Mouse (Mus musculus) 3T3-L1 (cell line): ENCODE measurements around the gene Tmod4.
"Not testable (repeated sequence)": the region's sequence is repeated elsewhere in the genome, so short reads cannot be mapped to it uniquely, and the experiment has no call there.

Experiments used
- DNase-seq: peaks from one replicate; pipeline ENCODE4 v3.0.0-alpha.2; 2015; ENCODE audit warnings: low read depth, low spot score

Tmod4 gene

DNA sequence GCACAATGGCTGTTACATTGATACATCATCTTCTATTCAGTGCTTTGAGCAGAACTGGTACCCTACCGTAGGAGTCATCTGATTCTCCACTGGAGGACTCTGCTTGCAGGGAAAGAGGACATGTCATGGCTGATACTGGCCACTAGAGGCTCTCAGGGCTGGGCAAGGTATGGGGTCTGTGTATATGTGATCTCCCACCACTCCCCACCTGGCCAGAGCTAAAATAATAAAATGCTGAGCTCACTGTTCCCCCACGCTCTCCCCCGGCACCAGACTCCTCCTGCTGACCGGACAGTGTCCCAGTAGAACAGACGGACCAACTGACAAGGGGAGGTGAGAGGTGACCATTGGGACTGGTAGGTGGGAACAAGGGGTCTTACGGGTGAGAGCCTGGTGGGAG, at the start of gene Tmod4:
Gene Tmod4 (plus strand): TSS at position 231 of the 400 bp plus-strand sequence.
- DNase-seq: no peak

DNA sequence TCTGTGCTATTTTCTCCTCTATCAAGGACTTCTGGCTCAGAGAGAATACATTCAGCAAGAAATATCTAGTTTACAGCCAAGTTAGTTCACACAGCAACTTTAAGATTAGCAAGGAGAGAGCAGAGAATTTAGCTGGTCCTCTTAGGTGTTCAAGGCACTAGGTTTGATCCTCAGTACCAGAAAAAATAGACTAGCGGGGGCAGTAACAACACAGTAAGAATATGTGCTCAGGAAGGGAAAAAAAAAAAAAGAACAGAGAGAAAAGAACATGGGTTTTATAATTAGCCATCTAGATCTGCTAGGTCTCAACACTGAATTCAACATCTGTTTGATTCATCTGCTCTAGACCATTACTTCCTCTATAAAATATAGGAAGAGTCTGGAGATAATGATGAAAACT, 36.2 kb upstream of the Tmod4 start:
- DNase-seq: no peak

DNA sequence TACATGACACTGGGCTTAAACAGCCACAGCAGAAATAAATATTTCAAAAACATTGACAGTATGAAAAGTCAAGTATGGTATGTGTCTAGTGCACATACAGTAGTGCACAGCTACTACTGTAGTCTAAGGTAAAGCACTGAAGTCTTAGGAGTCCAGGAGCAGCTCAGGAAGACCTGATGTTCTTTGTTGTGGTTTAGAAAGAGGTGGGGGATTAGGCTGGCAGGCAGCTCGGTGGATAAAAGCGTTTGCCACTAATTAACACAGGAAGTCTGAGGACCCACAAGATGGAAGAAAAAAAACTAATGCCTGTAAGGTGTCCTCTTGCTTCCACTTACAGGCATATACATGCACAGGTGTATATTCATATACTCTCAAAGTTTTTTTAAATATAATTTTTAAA, 23.4 kb upstream of the Tmod4 start:
- DNase-seq: no peak

DNA sequence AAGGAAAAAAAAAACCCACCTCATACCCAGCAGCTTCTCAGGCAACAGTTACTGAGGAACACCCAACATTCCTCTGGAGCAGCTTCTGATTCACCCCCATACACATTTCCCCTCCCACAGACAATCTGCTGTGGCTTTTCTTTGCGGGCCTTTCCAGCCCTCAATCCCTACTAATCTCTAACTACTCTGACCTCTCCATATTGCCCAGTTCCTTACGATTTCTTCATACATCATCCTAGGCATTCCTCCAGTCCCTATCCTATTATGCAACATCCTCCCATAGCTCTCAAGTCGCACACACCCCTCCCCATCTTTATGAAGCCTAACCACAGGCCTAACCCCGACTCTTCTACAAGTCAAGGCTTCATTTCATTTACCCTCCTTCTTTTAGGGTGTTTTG, 19.2 kb upstream of the Tmod4 start:
- peak; percentile 59 for DNase-seq

DNA sequence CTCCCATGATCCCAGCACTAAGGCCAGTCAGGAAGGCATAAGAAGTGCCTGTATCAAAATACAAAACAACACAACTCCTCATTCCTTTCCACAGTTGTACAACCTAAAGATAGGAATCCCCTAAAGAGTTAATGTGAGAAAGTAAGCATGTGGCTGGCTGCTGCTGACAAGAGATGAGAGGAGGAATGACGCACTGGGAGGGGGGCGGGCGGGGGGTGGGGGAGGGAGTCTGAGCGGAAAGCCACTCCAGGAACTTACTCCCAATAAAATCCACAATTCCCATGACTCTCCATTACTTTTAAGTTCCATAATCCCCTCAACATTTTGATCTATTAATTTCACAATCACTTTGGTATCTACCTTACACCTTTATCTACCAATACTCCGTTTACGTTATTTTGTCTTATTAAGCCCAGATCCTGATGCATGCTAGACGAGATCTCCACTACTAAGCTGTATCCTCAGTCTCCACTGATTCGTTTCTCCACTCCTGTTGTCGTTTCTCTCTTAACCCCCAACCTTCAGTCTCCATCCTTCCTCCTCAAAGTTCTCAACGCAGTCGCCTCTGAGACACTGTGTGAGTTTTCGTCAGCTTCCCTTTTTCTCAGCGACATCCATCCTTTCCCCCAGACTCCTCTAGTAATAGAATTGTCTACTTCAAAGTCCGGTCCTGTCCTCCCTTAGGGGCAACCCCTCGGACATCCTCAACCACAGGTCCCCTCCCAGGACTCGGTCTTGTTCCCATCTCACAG, 18.5 kb upstream of the Tmod4 start:
- DNase-seq: peak; percentile 65

DNA sequence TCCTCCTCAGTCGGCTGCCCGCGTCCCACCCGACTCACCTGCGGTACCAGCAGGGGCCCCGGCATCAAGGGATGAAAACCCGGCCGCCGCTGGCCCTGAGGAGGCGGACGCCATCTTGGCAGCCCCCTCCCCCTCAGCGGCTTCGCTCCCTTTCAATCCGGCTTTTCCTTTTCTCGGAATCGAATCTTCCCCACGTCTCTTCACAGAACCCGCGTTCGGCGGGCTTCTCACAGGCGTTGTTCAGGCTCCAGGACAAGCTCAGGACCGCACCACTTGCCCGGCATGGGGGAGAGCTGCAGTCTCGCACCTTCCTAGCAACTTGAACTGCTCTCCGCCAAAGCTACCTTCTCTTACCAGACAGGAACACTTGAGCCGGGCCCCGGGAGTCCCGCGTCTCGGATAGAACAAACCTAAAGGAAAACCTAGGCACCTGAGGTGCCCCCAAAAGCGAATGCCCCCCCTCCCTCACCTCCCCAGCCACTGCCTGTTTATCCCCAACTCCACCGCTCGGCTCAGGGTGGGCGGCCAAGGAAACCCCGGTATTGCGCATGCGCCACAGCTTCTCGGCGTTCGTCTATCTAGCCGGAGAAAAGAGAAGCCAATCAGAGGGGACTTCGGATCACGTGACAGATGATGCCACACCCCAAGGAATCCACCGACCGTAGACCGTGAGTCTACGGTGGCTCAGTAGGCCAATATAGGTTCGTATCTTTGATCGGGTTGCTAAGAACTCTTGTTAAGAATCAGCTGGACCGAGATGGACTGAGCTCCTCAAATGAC, 17.7 kb upstream of the Tmod4 start, which contains the start of gene Pip5k1a:
Gene Pip5k1a (minus strand): TSS at position 593 of the 780 bp plus-strand sequence.
- DNase-seq: peak; percentile 100

DNA sequence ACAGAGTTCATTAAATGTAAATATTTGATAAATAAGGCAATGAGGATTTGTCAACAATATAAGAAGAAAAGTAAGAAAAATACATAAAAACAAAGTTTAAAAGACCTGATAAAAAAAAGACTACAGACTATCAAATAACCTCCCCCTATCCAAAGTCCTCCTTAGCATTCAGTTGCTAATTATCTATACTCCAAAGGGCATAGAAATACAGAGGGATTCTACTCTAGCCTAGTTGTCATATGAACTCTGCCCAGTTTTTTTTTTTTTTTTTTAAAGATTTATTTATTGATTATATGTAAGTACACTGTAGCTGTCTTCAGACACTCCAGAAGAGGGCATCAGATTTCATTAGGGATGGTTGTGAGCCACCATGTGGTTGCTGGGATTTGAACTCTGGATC, 17.0 kb upstream of the Tmod4 start:
- DNase-seq: not testable (repeated sequence)

DNA sequence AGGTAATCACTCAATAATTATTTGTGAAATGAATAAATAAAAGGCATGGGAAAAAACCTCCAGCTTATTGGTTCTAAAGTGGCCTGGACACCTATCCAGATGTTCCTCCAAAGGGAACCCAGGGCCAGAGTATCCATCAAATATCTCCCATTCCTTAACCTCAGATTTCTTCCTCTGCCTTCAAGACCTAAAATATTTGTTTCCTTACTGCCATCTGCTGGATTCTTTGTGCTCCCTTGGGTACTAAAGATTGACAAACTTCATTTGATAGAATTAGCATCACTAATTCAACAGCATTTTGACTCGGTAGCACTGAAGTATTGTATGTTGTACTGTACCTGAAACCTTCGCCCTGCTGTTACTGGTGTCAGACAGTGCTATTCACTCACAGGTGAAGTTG, 16.4 kb upstream of the Tmod4 start:
- DNase-seq: peak; percentile 67

DNA sequence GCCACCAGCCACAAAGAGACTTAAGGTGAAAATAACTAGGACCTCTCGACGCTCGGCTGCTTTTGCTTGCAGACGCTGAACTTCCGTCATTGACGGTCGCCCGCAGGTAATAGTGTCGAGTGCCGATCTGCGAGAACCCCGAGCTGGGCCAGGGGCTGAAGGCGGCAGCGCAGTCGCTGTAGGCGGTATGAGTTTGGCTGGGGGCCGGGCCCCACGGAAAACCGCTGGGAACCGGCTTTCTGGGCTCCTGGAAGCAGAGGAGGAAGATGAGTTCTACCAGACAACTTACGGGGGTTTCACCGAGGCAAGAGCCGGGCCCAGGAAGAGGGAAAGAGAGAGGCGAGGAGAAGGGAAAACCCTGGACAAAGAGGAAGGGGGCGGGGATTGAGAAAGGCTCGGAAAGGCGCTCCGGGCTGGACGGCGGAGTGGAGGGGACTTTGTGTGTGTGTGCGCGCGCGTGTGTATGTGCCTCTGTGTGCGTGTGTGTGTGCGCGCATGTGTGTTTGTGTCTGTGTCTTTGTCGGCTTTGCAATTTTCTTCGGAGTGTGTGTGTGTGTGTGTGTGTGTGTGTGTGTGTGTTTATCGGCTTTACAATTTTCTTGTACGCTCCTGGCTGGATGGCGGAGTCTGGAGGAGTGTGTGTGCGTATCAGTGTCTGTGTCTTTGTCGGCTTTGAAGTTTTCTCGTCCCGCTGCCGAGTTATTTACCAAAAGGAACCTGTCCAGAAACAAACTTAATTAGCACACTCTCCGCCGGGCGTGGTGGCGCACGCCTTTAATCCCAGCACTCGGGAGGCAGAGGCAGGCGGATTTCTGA, 13.2 kb upstream of the Tmod4 start, which contains the start of gene Vps72:
Gene Vps72 (plus strand): TSS at position 112 of the 816 bp plus-strand sequence.
- DNase-seq: peak; percentile 93

DNA sequence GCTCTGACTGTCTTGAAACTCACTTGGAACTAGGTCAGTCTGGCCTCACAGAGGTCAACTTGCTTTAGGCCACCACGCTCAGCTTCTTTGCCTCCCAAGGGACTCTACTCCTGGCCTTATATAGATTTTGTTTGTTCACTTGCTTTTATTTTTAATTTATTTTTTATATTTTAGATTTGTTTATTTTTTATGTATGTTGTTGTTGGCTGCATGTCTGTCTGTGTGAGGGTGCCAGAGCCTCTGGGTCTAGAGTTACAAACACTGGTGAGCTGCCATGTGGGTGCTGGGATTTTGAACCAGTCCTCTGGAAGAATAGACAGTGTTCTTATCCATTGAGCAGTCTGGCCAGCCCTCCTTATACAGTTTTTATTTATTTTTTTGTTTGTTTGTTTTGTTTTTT, 11.5 kb upstream of the Tmod4 start:
- no peak for DNase-seq

DNA sequence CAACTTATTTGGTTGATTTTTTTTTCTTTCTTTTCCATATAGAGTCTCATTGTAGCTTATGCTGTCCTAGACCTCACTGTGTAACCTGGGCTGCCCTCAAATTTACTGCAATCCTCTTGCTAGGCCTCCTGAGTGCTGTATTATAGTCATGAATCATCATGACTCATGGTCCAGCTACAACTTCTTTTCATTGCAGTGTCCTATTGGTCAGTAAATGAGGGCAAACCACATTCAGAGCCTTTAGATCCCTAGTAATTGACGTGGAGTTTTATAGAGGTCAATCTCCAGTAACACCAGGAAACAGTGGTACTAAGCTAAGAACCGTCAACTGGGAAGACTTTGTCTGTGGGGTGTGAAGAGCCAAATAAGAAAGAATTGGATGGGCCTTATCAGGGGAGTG, 6.5 kb upstream of the Tmod4 start:
- peak; percentile 95 for DNase-seq

DNA sequence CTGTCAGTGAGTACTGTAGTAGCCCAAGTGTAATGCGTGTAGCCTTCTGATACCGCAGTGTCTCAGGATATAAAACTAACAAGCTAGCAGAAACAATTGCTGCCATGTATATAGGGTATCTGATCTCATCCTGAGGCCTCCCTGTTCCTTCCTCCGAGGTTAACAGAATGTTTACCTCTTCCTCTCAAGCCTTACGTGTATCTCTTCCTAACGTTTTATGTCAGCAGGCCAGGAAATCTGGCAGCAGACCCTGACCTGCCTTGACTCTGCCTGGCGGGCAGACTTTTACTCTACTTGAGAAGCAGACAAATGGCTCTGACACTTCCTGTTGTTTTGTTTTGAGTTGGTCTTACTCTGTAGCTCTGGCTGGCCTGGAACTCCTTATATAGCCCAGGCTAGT, 2.7 kb upstream of the Tmod4 start:
- DNase-seq: no peak

DNA sequence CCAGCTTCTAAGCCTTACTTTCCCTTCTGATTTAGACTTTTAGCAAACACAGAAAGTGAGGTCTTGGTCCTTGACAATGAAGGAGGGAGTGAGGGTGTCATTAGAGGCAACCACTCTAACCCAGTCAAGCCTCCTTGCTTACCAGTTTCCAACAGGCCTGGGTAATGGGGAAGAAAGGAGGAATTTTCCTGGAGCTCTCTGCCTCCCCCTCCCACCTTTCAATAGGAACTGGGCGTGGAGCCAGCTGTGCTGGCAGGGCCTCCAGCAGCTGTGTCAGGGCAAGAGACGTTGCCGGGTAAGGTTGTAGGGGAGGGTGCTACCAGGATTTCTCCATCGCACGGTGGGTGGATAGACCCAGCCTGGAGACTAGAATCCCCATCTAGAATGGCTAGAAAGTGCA, 696 bp downstream of the Tmod4 start:
- DNase-seq: no peak

DNA sequence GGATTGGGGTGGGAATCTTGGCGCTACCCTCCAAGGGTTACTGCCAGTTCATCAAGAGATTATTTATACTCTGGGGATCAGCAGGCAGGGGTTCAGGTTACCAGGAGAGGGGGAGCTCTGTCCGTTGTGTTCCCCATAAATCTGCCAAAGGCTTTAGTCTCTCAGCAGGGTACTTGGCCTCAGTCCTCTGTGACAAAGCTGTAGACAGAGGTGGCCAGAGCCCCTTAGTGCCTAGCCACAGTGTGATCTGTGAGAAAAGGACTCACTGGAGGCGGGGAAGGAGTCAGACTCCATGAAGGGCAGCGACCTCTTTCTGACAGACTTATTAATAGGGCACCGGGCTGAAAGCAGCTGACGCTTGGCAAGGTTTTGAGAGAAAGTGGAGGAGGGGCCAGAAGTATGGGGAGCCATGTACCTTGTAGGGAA, 5.0 kb downstream of the Tmod4 start:
- no peak for DNase-seq

DNA sequence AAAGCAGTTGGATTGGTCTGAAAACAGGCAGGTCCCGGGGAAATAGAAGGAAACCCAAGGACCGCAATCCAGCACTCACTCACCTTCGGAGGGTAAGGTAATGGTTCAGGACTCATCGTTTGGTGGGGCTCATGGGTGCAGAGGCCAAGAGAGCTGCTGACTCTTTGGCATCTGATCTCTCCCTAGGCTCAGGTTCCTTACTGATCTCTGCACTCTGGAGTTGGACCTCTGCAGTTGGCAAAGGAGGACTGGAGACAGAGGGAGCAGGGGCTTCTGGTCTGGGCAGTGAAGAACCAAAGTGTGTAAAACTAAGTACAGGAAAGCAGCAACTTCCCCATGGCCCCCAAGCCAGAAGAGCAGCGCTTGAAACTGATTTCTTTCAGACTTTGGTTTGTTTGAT, 5.8 kb downstream of the Tmod4 start:
- no peak for DNase-seq

DNA sequence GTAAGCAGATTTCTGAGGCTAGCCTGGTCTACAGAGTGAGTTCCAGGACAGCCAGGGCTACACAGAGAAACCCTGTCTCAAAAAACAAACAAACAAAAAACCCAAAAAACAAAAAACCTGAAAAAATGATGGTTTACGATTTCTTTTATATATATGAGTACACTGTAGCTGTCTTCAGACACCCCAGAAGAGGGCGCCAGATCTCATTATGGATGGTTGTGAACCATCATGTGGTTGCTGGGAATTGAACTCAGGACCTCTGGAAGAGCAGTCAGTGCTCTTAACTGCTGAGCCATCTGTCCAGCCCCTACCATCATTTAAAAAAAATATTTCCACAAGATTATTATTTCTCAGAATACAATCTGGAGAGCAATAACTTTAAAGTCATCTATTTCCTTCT, 8.1 kb downstream of the Tmod4 start:
- not testable (repeated sequence) for DNase-seq

DNA sequence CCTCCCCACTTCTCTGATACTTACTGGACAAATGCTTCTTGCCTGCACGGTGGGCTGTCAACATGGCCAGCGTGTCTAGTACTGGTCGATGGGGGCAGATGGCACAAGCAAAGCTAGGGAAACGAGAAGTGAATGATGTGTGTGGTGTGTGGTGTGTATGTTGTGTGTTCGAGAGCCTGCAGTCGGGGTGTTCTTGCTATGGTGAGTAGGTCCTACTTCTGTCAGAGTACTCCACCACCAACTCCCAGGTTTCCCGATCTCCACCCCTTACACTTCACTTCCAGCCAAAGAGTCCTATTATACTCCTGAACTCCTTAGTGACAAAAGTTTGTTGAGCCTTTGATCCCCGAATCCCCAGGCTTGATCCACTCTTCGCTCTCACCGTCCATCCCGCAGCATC, 8.9 kb downstream of the Tmod4 start:
- DNase-seq: no peak

DNA sequence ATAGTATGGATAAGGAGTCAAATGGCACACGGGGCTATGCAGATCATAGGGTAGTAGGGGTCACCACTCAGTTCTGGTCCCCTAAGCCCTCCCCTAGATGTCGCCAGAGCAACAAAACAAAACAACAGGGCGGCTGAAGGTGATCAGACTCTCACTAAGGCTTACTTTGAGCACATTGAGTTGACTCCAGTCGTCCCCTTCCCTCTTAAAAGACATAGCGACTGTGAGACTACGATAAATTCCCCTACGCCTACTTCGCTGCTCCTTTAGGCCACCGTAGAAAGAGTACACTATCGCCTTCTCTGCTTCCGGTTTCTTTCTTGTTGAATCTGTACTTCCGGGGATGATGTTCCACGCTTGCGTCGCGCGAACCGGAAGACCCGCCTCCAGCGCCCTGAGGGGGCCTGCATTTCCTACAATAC, 9.4 kb downstream of the Tmod4 start, which contains the start of the genes Scnm1 and Lysmd1:
Gene Scnm1 (minus strand): TSS at position 332 of the 422 bp plus-strand sequence.
Gene Lysmd1 (plus strand): TSS at position 409 of the 422 bp plus-strand sequence.
- DNase-seq: peak; percentile 96

DNA sequence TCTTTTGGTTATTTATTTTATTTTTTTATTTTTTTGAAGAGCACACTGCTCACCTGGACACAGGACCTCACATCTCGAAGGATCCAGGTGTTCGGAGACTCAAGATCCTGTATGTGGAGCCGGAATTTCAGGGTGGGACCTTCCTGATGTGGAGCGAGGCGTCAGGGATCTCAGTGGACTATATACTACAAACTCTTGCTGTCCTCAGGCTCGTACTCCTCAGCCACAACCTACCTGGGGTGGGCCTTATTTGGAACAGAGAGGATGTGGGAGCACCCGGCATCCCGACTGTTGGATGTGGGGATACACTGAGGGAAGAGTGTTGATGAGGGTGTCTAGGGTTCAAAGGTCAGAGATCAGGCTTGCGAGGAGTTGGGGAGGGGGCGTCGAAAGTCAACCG, 9.9 kb downstream of the Tmod4 start:
- not testable (repeated sequence) for DNase-seq

DNA sequence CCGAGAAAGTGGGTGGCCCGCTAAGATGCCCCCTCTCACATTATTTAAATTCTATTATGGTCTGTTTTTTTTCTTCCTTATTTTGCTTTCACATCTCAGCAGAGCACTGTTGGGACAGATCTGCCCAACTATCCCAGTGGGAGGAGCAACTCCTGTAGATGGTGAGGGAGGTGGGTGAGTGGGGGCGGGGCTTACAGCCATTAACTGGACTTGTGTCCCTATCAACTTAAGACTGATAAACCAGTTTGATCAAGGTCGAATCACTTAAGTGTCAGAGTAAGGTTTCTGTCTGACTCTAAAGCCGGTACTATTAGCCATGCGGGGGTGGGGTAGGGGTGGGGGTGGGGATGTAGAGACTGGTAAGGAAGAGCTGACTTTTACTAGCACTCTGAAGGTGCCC, 10.7 kb downstream of the Tmod4 start:
- peak; percentile 75 for DNase-seq

DNA sequence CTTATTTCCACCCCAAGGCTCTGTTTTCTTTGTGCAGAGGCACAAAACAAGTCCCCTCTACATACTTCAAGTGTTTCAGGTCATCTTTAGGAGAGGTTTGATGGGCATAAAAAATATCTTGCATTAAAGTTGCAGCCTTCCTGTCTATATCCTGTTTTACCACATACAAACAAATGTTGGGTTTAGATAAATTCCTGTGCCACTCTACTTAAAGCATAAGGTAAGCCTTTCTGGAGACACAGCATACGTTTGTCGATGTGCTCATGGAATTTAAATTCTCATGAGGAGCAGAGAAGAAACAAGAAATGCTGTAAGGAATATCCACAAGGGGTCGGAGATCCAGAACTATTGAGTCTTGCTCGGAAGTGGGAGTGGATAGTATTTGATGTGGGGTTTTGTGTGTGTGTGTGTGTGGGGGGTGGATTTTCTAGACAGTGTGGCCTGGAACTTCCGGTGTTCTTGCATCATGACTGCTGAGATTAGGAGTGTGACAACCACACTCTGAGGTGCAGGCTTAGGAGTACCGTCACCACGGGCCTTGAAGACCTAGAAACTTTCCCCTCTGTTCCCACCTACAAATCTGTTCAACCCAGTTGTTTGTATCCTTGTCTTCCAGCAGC, 11.3 kb downstream of the Tmod4 start:
- no peak for DNase-seq
